Mouse (Mus musculus) ES-E14 (cell line): ENCODE results near the gene Nsd1.

ENCODE experiments used
- HCFC1 ChIP-seq: IDR thresholded peaks from 2 replicates; pipeline ENCODE4 v1.6.1; 2012; ENCODE audit warnings: low read length, inconsistent platforms, borderline replicate concordance; ENCODE audit not compliant: insufficient read depth
- ZC3H11A ChIP-seq: IDR thresholded peaks from 2 replicates; pipeline ENCODE4 v1.6.1; 2012; ENCODE audit warnings: low read depth, mild to moderate bottlenecking, inconsistent platforms, low read length, borderline replicate concordance

DNA sequence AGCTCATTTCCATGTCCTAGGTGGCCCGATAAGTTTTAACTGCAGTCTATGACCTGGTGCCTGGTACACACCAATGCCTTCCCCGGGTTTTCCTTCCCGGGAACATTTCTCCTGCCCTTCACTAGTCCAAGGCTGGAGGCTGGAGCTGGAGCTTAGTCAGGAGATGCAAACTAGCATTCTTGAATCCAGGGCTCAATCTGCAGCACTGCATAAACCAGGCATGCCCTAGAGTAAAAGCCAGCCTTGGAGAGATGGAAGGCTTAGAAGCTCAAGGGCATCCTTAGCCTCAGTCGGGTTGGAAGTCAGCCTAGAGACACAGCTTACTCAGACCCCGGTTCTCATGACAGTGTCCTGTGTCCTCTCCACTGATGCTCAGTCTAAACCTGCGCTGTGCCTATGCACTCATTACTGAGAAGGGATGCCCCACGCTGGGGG, 37.2 kb upstream of the Nsd1 start:
- no peak for TF ChIP-seq HCFC1
- TF ChIP-seq ZC3H11A, result no peak
